Mouse (Mus musculus) midbrain, embryonic 12.5 days (tissue): ENCODE data around the gene Gm11214. TPM values are rescaled to one million over a fixed set of nuclear protein-coding genes. Genes with fewer than 3 reads are reported as not detected.

Experiments
- ATAC-seq: fragments of 200-750 bp; cut with Nextera tagmentation; 2 replicates; pipeline ENCODE4 v1.8.0; 2017; ENCODE audit warnings: low read depth, moderate TSS enrichment, moderate library complexity; ENCODE audit not compliant: low FRiP score
- H3K27ac ChIP-seq: fragments of 300-500 bp; sonication (generic); replicated peaks from 2 replicates; pipeline ENCODE4 v1.5.1; 2016; ENCODE audit warnings: mild to moderate bottlenecking
- H3K27me3 ChIP-seq: fragments of 300-500 bp; sonication (generic); 2 replicates; pipeline ENCODE4 v1.6.1; 2016; ENCODE audit warnings: mild to moderate bottlenecking
- H3K36me3 ChIP-seq: fragments of 300-500 bp; sonication (generic); 2 replicates; pipeline ENCODE4 v1.6.1; 2016
- H3K4me1 ChIP-seq: fragments of 300-500 bp; sonication (generic); 2 replicates; pipeline ENCODE4 v1.6.1; 2016
- H3K4me2 ChIP-seq: fragments of 300-500 bp; sonication (generic); replicated peaks from 2 replicates; pipeline ENCODE4 v1.6.1; 2016; ENCODE audit warnings: mild to moderate bottlenecking, moderate library complexity
- H3K4me3 ChIP-seq: fragments of 300-500 bp; sonication (generic); 2 replicates; pipeline ENCODE4 v1.5.1; 2016; ENCODE audit warnings: mild to moderate bottlenecking
- H3K9ac ChIP-seq: fragments of 300-500 bp; sonication (generic); replicated peaks from 2 replicates; pipeline ENCODE4 v1.6.1; 2016; ENCODE audit warnings: mild to moderate bottlenecking, moderate library complexity
- H3K9me3 ChIP-seq: fragments of 300-500 bp; sonication (generic); 2 replicates; pipeline ENCODE4 v1.6.1; 2016; ENCODE audit warnings: mild to moderate bottlenecking
- WGBS: fragments of 180-500 bp; shearing (Covaris S2); methylation state at CpG from one replicate; pipeline ENCODE4 v1.1.7; 2016; 5-methylcytosine and 5-hydroxymethylcytosine counted together
- polyA plus RNA-seq: library from polyadenylated mRNA; unstranded; fragments of >200 nt; fragmentation: Nextera tagmentation; extraction: Ambion mirVana; gene quantifications from 2 replicates; pipeline ENCODE4 v1.2.1, GENCODE M21; 2016

The Gm11214 gene
- polyA plus RNA-seq, 1 experiment from 2014 or later = not detected

GRCm38 (mm10) chr4:63685253-63685525, 22.0 kb upstream of the Gm11214 start:
- no peaks in the 10 kb centered on the region for H3K27me3 ChIP-seq
- H3K27ac ChIP-seq = no peak overlapping the region
- no peaks in the 10 kb centered on the region for H3K9me3 ChIP-seq
- H3K36me3 ChIP-seq = no peaks in the 10 kb centered on the region
- H3K4me1 ChIP-seq = no peaks in the 10 kb centered on the region
- no peak overlapping the region for H3K4me3 ChIP-seq
- H3K9ac ChIP-seq = no peak overlapping the region
- no peak overlapping the region for H3K4me2 ChIP-seq
- ATAC-seq = no peak
- WGBS = 57% methylated on average over 4 of the region's 4 CpGs

DNA sequence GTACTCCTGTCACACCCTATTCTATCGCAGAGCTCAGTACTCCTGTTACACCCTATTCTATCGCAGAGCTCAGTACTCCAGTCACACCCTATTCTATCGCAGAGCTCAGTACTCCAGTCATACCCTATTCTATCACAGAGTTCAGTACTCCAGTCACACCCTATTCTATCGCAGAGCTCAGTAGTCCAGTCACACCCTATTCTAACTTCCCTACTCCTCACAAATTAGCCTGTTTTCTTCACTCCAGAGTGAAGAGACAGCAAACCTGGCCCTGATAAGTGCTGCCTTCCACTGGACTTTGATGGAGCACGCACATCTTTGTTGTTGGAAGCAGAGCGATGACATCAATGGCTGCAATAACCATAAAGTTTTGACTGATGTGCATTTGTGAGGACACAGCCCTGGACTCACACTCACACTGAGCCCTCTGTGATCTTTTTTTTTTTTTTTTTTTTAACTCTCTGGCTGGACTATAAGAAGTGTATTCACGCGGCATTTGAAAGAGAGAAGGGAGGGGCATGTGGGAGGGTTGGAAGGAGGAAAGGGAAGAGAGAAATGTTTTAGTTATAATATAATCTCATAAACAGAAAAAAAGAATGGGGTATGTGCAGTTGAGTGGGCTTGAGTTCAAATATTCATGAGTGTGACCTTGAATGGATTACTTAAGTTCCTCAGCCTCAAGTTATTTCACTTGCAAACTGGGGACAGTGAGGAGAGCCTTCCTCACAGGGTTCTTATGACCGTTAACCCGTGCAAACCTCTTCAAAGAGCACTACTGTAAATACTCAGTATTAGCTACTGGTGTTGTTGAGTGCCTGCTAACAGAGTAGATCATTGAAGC, 21.5 kb upstream of the Gm11214 start:
- 89% methylated on average over 10 of the region's 10 CpGs for WGBS
- no peak for ATAC-seq

GRCm38 (mm10) chr4:63683716-63684115, 20.5 kb upstream of the Gm11214 start:
- no peak overlapping the region for H3K4me3 ChIP-seq
- ATAC-seq = no peak
- no peak overlapping the region for H3K27ac ChIP-seq
- no peak overlapping the region for H3K4me2 ChIP-seq
- no peaks in the 10 kb centered on the region for H3K4me1 ChIP-seq
- H3K27me3 ChIP-seq = no peaks in the 10 kb centered on the region
- no peaks in the 10 kb centered on the region for H3K36me3 ChIP-seq
- no peak overlapping the region for H3K9ac ChIP-seq
- WGBS = 94% methylated on average over 6 of the region's 6 CpGs
- no peaks in the 10 kb centered on the region for H3K9me3 ChIP-seq

More for the DNA sequence above, 21.5 kb upstream of the Gm11214 start:
- H3K9me3 ChIP-seq = no peaks in the 10 kb centered on the region
- H3K9ac ChIP-seq = no peak overlapping the region
- H3K4me3 ChIP-seq = no peak overlapping the region
- no peaks in the 10 kb centered on the region for H3K36me3 ChIP-seq
- no peaks in the 10 kb centered on the region for H3K27me3 ChIP-seq
- H3K4me1 ChIP-seq = no peaks in the 10 kb centered on the region
- H3K27ac ChIP-seq = no peak overlapping the region
- no peak overlapping the region for H3K4me2 ChIP-seq

DNA sequence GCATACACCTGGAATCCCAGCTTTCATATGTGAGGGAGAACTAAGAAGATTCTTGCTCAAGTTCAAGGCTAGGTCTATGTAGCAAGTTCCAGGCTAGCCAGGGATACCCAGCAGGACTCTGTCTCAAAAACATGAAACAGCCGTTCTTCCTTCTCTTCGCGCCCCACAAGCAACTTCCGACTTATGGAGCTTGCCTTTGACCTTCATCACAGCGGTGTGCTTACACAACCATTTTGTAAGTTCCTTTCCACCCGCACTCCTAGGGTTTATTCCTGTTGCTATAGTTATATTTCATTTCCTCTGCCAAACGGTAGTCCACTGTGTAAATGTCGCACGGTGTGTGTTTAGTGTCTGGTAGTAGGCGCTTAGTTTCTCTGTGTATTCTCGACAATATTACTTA, 19.9 kb upstream of the Gm11214 start:
- Histone ChIP-seq H3K36me3 (no peaks in the 10 kb centered on the region), H3K4me2 (no peak overlapping the region), H3K9me3 (no peaks in the 10 kb centered on the region), H3K27me3 (no peaks in the 10 kb centered on the region), H3K4me3 (no peak overlapping the region), H3K27ac (no peak overlapping the region), H3K4me1 (no peaks in the 10 kb centered on the region), H3K9ac (no peak overlapping the region)
- WGBS = 78% methylated on average over 11 of the region's 11 CpGs
- ATAC-seq = no peak

DNA sequence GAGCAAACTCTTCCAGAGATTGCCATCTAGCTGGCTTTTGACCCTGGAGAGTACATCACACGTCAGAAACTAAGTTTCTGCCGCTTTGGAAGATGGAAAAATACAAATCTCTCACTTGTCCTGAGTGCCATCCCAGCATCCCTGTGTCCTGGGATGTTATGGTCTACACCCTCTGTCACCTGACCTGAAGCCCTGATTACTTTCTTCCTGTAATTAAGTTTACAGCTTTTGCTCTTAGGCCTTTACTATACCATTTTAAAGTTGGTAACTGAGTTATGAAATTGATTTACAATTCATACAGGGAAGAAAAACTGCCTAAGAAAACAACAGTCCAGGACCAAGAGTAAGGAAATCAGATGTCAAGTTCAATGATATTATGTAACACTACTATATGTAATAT, 19.3 kb upstream of the Gm11214 start:
- Histone ChIP-seq H3K4me1 (no peaks in the 10 kb centered on the region), H3K9ac (no peak overlapping the region), H3K27me3 (no peaks in the 10 kb centered on the region), H3K9me3 (no peaks in the 10 kb centered on the region), H3K27ac (no peak overlapping the region), H3K36me3 (no peaks in the 10 kb centered on the region), H3K4me3 (no peak overlapping the region), H3K4me2 (no peak overlapping the region)
- no peak for ATAC-seq
- WGBS = 86% methylated on average over 2 of the region's 2 CpGs

DNA sequence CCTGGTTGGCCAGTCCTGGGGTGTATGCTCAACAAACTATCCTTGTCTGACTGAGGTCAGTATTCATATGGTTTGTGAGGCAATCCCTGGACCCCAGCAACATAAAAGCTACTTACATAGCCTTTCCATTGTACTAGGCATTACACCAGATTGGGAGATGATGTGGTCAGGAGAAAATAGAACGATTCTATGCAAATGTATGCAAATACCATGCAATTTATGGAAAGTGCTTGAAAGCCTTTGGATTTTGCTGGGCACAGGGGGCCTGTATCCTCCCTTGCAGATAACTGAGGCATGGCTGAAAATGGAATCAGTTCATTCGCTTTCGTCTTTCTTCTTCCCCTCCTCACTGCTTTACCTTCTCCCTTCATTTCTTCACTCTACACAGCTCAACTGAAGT, 18.4 kb upstream of the Gm11214 start:
- no peak for ATAC-seq
- Histone ChIP-seq H3K4me1 (no peaks in the 10 kb centered on the region), H3K4me3 (no peak overlapping the region), H3K9me3 (no peaks in the 10 kb centered on the region), H3K4me2 (no peak overlapping the region), H3K36me3 (no peaks in the 10 kb centered on the region), H3K27me3 (no peaks in the 10 kb centered on the region), H3K9ac (no peak overlapping the region), H3K27ac (no peak overlapping the region)
- WGBS = 74% methylated on average over 3 of the region's 3 CpGs

GRCm38 (mm10) chr4:63675128-63675527, 11.9 kb upstream of the Gm11214 start:
- Histone ChIP-seq H3K27me3 (no peaks in the 10 kb centered on the region), H3K27ac (no peak overlapping the region), H3K9me3 (no peaks in the 10 kb centered on the region), H3K4me3 (no peak overlapping the region), H3K36me3 (no peaks in the 10 kb centered on the region), H3K9ac (no peak overlapping the region), H3K4me1 (no peaks in the 10 kb centered on the region), H3K4me2 (no peak overlapping the region)
- ATAC-seq = no peak
- WGBS = 67% methylated on average over 2 of the region's 2 CpGs

GRCm38 (mm10) chr4:63668255-63668654, 5.1 kb upstream of the Gm11214 start:
- no peaks in the 10 kb centered on the region for H3K9me3 ChIP-seq
- no peak overlapping the region for H3K4me2 ChIP-seq
- no peak for ATAC-seq
- WGBS = 82% methylated on average over 4 of the region's 4 CpGs
- H3K9ac ChIP-seq = no peak overlapping the region
- no peak overlapping the region for H3K27ac ChIP-seq
- H3K36me3 ChIP-seq = no peaks in the 10 kb centered on the region
- H3K27me3 ChIP-seq = no peaks in the 10 kb centered on the region
- H3K4me3 ChIP-seq = no peak overlapping the region
- H3K4me1 ChIP-seq = no peaks in the 10 kb centered on the region

GRCm38 (mm10) chr4:63665738-63666137, 2.6 kb upstream of the Gm11214 start:
- H3K27ac ChIP-seq = no peak overlapping the region
- no peaks in the 10 kb centered on the region for H3K36me3 ChIP-seq
- H3K4me3 ChIP-seq = no peak overlapping the region
- no peak for ATAC-seq
- no peak overlapping the region for H3K4me2 ChIP-seq
- H3K9me3 ChIP-seq = no peaks in the 10 kb centered on the region
- H3K9ac ChIP-seq = no peak overlapping the region
- no peaks in the 10 kb centered on the region for H3K27me3 ChIP-seq
- 81% methylated on average over 7 of the region's 7 CpGs for WGBS
- H3K4me1 ChIP-seq = 0 out of 2 replicates have a peak, but pooled peaks cover 2% of the 10 kb centered on the region

GRCm38 (mm10) chr4:63661857-63662256, 1.3 kb downstream of the Gm11214 start:
- no peak overlapping the region for H3K9ac ChIP-seq
- no peaks in the 10 kb centered on the region for H3K9me3 ChIP-seq
- H3K4me3 ChIP-seq = no peak overlapping the region
- H3K4me2 ChIP-seq = no peak overlapping the region
- H3K4me1 ChIP-seq = 0 out of 2 replicates have a peak, but pooled peaks cover 2% of the 10 kb centered on the region
- no peak overlapping the region for H3K27ac ChIP-seq
- H3K27me3 ChIP-seq = no peaks in the 10 kb centered on the region
- WGBS = 57% methylated on average over 1 of the region's 1 CpGs
- no peaks in the 10 kb centered on the region for H3K36me3 ChIP-seq
- no peak for ATAC-seq

DNA sequence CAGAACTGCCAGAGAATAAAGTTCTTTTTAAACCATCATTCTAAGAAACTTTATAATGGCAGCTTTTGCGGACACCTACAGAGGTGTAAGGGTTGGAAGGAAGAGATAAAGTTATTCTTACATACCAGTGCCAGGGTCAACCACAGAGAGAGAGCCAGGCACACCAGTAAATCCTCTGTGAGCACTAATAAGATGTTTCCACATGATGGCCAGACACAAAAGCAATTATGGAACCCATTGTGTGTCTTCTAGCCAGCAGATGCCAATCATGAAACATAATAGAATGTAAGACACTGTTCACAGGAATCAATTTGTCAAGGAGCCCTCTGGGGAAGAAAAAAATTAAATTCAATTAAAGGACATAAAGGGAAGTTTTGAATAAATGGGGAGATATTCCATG, 1.8 kb downstream of the Gm11214 start:
- no peaks in the 10 kb centered on the region for H3K9me3 ChIP-seq
- H3K4me2 ChIP-seq = no peak overlapping the region
- H3K4me3 ChIP-seq = no peak overlapping the region
- H3K27me3 ChIP-seq = no peaks in the 10 kb centered on the region
- H3K9ac ChIP-seq = no peak overlapping the region
- ATAC-seq = no peak
- no peaks in the 10 kb centered on the region for H3K36me3 ChIP-seq
- 0 out of 2 replicates have a peak, but pooled peaks cover 2% of the 10 kb centered on the region for H3K4me1 ChIP-seq
- 46% methylated on average over 1 of the region's 1 CpGs for whole genome bisulfite sequencing
- H3K27ac ChIP-seq = no peak overlapping the region

DNA sequence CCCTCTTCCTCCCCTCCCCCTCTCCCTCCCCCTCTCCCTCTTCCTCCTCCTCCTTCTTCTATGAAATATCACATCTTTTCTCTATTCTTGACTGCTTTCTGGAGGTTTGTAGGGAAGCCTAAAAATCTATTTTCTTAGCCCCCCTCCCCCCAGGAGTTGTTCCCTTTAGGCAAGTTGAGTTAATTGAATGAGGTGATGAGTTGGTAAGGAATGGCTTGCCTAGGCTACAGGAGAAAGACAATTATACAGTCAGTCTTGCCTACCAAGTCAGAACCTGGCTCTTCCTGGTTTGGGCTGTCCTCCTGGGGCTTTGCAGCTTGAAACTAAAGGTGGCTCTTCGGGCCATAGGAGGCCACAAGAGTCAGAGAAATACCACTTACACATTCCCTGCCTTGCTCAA, 3.4 kb downstream of the Gm11214 start:
- no peak overlapping the region for H3K9ac ChIP-seq
- H3K9me3 ChIP-seq = no peaks in the 10 kb centered on the region
- WGBS = 83% methylated on average over 1 of the region's 1 CpGs
- no peak overlapping the region for H3K4me2 ChIP-seq
- no peak overlapping the region for H3K4me3 ChIP-seq
- no peak for ATAC-seq
- H3K27me3 ChIP-seq = no peaks in the 10 kb centered on the region
- 0 out of 2 replicates have a peak, but pooled peaks cover 2% of the 10 kb centered on the region for H3K4me1 ChIP-seq
- H3K27ac ChIP-seq = no peak overlapping the region
- no peaks in the 10 kb centered on the region for H3K36me3 ChIP-seq

GRCm38 (mm10) chr4:63659086-63659485, 4.1 kb downstream of the Gm11214 start:
- H3K27ac ChIP-seq = no peak overlapping the region
- 23% methylated on average over 4 of the region's 4 CpGs for WGBS
- H3K4me2 ChIP-seq = no peak overlapping the region
- no peaks in the 10 kb centered on the region for H3K9me3 ChIP-seq
- no peaks in the 10 kb centered on the region for H3K36me3 ChIP-seq
- H3K4me3 ChIP-seq = no peak overlapping the region
- H3K27me3 ChIP-seq = no peaks in the 10 kb centered on the region
- 0 out of 2 replicates have a peak, but pooled peaks cover 2% of the 10 kb centered on the region for H3K4me1 ChIP-seq
- 0 out of 2 replicates have a peak, but pooled peaks have one; percentile 19 for ATAC-seq
- H3K9ac ChIP-seq = no peak overlapping the region
